Mouse (Mus musculus): Measurements from ENCODE around the gene Selenov.
"Not testable (repeated sequence)": the region's sequence is repeated elsewhere in the genome, so short reads cannot be mapped to it uniquely, and the experiment has no call there.

The Selenov gene

GRCm38 (mm10) chr7:28294481-28294880 lies 3.5 kb upstream of the Selenov start:
- peak; percentile 25 for DNase-seq (ENCODE audit: low spot score)

- no peak for DNase-seq (ENCODE audit: low spot score)
Measured at GRCm38 (mm10) chr7:28290165-28290564, 821 bp downstream of the Selenov start.

GRCm38 (mm10) chr7:28280630-28281029 lies 10.4 kb downstream of the Selenov start:
- no peak for DNase-seq (ENCODE audit: low spot score)

GRCm38 (mm10) chr7:28278279-28278652 lies 12.7 kb downstream of the Selenov start:
- no peak for DNase-seq (ENCODE audit: low spot score)

DNA sequence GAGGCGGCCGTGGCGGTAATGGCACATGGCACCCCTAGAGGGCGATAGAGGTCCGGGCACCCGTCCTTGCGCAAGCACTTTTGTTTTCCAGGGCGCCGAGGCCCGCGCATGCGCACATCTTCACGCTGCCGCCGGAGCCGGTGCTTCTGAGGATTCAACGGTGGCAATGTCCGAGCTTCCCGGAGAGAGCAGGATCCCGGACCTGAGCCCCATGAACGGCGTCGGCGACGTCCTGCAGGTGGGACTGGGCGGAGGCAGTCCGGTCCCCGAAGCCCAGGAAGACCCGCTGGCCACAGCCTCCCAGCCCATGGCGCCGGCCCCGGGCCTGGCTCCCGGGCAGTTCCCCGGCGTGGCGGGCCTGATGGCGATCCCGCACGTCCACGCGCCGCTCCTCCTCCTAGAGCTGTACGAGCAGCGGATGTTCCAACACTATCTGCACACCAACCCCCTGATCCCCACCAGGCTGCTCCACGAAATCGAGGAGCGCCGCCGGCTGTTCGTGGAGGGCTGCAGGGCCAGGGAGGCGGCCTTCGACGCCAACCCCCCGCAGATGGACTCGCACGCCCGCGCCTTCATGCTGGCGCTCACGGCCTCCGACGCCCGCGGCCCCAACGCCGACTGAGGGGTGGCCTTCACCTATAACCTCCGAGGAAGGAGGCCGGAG lies 13.2 kb downstream of the Selenov start, which contains the start of gene Eid2b:
Gene Eid2b, plus strand, starts transcription at position 125 of the 664 bp plus-strand sequence.
- peak; percentile 98 for DNase-seq (ENCODE audit: low spot score)

DNA sequence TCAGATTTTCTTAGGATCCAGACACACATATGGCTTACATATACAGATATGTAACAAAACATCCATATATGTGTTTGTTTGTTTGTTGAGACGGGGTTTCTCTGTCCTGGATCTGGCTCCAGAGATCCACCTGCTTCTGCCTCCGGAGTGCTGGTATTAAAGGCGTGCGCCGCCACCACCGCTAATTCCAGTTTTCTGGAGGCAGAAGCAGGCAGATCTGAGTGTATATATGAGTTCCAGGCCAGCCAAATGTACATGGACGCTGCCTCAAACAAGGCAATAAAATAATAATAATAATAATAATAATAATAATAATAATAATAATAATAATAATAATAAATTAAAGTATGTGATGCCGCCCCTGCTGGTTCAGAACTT lies 13.8 kb downstream of the Selenov start:
- DNase-seq (ENCODE audit: low spot score): no peak

GRCm38 (mm10) chr7:28271761-28272160 lies 19.2 kb downstream of the Selenov start:
- no peak for DNase-seq (ENCODE audit: low spot score)

GRCm38 (mm10) chr7:28269355-28269754 lies 21.6 kb downstream of the Selenov start:
- DNase-seq (ENCODE audit: low spot score): no peak

GRCm38 (mm10) chr7:28268576-28268975 lies 22.4 kb downstream of the Selenov start:
- no peak for DNase-seq (ENCODE audit: low spot score)

DNA sequence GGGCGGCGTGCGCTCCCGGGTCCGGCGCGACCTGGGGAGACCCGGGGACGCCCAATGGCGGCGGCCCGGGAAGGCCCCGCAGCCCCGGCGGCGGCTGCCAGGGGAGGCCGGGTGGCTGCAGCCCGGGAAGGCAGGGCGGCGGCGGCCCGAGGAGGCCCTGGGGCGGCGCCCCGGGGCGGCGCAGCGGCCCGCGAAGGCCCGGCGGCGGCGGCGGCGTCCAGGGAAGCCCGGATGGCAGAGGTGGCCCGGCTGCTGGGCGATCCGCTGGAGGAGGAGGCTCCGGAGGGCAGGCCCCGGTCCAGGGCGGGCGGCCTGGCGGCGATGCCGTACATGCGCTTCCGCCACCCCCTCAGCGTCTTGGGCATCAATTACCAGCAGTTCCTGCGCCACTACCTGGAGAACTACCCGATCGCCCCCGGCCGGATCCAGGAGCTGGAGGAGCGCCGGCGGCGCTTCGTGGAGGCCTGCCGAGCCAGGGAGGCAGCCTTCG lies 22.9 kb downstream of the Selenov start:
- DNase-seq (ENCODE audit: low spot score): peak; percentile 49

DNA sequence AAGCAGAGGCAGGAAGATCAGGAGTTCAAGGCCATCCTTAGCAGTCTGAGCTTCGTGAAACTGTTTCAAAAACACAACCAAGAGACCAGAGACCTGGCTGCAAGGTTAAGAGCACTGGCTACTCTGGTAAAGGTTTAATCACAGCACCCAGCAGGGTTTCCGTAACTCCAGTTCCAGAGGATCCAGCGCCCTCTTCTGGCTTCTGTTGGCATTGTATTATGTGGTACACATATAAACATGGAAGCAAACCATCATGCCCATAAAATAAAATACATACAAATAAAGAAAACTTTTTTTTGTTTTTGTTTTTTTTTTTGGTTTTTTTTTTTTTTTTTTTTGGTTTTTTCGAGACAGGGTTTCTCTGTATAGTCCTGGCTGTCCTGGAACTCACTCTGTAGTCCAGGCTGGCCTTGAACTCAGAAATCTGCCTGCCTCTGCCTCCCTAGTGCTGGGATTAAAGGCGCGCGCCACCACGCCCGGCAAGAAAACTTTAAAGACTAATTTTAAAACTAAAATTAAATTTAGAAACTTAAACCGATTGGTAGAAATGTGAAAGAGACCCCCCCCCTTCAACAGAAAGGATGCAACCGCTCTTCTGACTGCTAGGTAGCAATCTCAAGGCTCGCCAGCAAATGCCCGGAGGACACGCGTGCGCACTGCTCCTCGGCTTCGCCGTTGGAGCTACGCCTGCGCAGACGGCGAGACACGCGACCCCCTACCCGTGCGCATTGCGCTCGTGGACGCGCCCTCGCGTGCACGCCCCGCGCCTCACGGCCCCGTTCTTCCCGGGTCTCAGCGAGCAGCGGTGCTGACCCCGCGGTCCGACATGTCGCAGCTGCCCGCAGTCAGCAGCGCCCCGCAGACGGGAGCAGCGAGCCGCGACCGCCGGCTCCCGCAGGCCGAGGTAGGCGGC lies 23.6 kb downstream of the Selenov start, which contains the start of gene Eid2:
Gene Eid2, plus strand, starts transcription at position 753 of the 913 bp plus-strand sequence.
- DNase-seq (ENCODE audit: low spot score): peak; percentile 70

GRCm38 (mm10) chr7:28265391-28265790 lies 25.6 kb downstream of the Selenov start:
- DNase-seq (ENCODE audit: low spot score): no peak

GRCm38 (mm10) chr7:28263786-28264185 lies 27.2 kb downstream of the Selenov start:
- DNase-seq (ENCODE audit: low spot score): peak; percentile 62

GRCm38 (mm10) chr7:28262861-28263260 lies 28.1 kb downstream of the Selenov start:
- DNase-seq (ENCODE audit: low spot score): no peak

GRCm38 (mm10) chr7:28255476-28255875 lies 35.5 kb downstream of the Selenov start:
- no peak for DNase-seq (ENCODE audit: low spot score)

- DNase-seq (ENCODE audit: low spot score): no peak
Measured at GRCm38 (mm10) chr7:28254591-28254990, 36.4 kb downstream of the Selenov start.

DNA sequence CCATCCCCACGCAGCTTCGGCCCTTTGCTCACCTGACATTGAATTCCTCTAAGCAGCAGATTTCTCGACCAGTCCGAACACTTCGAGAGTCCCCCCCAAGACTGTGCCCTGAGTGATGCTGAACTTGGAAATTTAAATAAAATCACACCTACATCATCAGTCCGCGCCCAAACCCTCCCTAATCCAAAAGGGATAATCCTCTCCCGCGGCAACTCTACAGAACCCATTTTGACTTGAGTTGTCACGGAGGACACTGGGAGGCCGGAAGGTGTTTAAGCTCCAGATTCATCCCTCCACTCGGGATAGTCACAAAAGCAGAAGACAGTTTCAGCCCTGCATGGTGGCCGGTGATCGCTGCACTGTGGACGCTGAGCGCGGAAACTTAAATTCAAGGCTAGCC lies 39.0 kb downstream of the Selenov start:
- DNase-seq (ENCODE audit: low spot score): no peak

DNA sequence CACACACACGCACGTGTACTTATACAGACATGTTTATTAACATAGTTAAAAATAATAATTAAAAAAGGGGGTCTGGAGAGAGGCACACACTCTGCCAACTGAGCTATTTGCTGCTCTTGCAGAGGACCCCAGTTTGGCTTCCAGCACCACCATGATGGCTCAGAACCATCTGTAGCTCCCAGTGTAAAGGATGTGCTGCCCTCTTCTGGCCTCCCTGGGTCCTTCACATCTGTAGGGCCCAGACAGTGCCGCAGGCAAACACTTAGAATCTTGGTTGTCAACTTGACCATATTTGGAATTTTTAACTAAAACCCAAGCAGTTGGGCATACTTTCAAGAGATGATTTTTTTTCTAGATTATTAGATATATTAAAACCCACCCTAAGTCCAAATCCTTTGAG lies 42.0 kb downstream of the Selenov start:
- DNase-seq (ENCODE audit: low spot score): no peak

GRCm38 (mm10) chr7:28243943-28244342 lies 47.0 kb downstream of the Selenov start:
- not testable (repeated sequence) for DNase-seq (ENCODE audit: low spot score)
